Mouse (Mus musculus): ENCODE results near the gene Vps11.
"Not testable (repeated sequence)": the region's sequence is repeated elsewhere in the genome, so short reads cannot be mapped to it uniquely, and the experiment has no call there.

Vps11 gene

DNA sequence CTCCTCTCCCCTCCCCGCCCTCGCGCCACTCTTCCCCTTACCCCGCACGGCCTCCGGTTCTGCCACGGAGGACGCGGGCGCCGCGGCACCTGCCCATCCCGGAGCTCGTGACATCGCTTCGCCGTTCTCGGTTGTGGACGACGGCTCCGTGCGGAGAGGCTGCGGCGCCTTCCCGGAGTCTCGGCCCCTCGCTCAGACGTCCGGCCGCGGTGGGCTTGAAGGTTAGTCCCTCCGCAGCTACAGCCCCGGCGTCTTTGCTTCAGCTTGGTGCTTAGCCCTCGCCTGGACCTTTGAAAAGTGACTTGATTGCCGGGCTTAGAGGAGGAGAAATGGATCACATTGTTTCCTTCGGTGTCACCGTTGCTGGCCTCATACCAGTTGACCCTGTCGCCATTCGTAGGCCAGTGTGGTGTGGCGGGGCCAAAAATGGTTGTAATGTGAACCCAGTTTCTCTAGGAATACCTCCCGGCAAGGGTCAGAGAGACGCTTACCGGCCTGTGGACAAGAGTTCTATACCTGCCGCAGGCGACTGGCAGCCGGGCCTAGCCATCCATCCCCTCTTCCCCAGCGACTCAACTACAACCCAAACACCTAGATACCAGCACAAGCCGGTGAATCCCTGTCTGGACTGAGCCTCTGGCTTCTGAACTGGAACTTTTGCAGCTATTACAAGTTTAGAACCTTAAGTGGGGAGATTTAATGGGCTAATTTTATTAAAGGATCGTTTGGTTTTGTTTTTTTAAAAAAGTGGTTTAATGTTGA, 26.0 kb downstream of the Vps11 start:
- DNase-seq (ENCODE audit: low read depth, low spot score), result no peak

DNA sequence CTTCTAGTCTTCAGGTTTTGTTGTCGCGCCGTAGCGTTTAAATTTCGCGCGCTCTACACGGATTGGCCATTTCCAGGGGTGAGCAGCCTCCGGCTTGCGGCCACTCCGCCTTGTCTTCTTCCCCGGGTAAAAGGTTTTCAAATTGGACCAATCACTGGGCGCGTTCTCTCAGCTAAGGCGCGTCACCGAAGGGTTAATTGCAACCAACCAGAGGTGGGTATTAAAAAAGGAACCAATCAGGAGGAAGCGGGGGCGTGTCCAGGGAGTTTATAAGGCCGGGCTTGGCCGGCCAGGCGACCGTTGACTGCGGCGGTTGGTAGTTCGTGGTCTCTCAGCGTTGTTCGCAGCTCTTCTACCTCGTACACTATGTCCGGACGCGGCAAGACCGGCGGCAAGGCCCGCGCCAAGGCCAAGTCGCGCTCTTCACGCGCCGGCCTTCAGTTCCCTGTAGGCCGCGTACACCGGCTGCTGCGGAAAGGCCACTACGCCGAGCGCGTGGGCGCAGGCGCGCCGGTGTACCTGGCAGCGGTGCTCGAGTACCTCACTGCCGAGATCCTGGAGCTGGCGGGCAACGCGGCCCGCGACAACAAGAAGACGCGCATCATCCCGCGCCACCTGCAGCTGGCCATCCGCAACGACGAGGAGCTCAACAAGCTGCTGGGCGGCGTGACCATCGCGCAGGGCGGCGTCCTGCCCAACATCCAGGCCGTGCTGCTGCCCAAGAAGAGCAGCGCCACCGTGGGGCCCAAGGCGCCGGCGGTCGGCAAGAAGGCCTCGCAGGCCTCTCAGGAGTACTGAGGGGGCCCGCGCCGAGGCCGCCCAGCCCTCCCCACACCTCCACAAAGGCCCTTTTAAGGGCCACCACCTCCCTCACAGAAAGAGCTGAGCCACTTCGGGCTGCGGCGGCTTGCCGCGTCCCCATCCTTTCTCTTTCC, 26.8 kb downstream of the Vps11 start, which contains the start of gene H2afx:
TSS of gene H2afx (plus strand) at position 299 of the 935 bp plus-strand sequence.
- DNase-seq (ENCODE audit: low read depth, low spot score), result peak; percentile 100

DNA sequence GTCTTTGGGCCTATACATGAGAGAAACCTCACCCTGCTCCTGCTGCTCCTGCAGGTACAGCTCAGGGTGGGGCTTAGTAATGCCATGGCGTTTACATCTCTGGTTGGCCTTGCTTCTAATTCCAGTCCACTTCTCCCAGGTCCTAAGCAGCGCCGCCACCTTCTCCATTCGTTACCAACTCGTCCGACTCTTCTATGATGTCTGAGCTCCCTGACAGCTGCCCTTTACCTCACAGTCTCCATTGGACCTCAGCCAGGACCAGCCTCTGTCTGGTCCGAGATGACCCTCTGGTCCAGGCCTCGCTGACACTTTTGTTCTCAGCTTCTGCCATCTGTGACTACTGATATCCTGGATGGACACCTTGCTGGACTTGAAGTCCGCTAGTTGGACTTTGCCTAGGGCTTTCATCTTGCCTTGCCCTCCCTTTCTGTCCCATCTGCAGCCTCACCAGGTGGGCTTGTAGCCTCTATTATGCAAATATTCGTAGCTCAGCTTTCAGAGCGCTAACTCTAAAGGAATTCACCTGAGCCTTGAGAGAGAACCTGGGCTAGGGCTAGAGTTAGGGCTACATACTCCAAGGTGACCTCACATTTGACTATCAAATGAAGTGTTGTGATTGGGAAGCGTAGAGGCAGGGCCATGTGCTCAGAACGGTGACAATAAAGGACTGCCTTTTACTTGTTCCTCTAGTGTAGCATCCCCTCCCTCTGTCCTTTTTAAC, 28.4 kb downstream of the Vps11 start:
- no peak for DNase-seq (ENCODE audit: low read depth, low spot score)

DNA sequence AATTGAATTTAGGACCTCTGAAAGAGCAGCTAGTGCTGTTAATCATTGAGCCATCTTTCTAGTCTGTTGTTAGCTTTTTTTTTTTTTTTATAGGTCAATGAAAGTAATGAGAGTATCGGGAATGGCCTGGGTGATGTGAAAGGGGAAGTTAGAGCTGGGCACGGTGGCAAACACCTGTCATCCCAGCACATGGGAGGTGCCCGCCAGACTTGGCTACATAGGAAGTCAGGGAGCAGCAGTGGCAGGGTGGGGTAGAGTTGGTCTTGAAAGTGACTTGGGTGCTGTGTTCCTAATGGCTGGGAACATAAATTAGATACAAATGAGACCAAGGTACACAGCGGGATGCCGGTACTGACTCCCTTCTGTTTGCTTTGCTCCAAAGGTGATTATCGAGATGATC, 30.7 kb downstream of the Vps11 start:
- DNase-seq (ENCODE audit: low read depth, low spot score), result no peak

DNA sequence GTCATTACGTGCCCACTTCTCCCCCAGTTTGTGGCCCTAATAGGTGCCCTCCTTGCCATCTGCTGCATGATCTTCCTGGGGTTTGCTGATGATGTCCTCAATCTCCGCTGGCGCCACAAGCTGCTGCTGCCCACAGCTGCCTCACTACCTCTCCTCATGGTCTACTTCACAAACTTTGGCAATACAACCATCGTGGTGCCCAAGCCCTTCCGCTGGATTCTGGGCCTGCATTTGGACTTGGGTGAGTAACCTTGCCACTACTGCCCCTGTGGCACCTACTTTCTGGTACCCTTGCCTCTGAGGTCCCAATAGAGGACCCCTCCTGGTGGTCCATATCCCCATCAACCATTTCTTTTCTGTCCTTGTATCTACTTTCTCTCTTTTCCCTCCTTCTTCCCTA, 33.5 kb downstream of the Vps11 start:
- DNase-seq (ENCODE audit: low read depth, low spot score), result no peak

DNA sequence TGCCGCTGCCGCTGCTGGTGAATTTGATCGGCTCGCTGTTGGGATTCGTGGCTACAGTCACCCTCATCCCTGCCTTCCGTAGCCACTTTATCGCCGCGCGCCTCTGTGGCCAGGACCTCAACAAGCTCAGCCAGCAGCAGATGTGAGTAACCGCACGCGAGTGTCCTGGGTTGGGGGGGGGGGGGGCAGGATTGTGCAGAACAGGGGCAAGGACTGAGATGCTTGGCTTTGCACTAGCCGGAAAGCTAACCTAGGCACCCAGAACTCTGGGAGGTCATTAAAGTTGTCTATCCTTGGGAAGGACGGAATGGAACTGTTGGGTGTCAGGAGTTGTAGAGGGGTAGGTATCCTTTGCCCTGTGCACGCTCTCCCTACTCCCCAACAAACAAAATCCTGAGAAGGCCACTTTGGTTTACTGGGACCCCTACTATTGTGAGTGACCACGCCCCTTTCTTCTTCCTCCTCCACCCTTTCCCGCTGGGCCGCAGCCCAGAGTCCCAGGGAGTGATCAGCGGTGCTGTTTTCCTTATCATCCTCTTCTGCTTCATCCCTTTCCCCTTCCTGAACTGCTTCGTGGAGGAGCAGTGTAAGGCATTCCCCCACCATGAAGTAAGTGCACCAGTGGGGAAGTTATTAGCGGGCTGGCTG, 34.3 kb downstream of the Vps11 start:
- DNase-seq (ENCODE audit: low read depth, low spot score), result no peak

DNA sequence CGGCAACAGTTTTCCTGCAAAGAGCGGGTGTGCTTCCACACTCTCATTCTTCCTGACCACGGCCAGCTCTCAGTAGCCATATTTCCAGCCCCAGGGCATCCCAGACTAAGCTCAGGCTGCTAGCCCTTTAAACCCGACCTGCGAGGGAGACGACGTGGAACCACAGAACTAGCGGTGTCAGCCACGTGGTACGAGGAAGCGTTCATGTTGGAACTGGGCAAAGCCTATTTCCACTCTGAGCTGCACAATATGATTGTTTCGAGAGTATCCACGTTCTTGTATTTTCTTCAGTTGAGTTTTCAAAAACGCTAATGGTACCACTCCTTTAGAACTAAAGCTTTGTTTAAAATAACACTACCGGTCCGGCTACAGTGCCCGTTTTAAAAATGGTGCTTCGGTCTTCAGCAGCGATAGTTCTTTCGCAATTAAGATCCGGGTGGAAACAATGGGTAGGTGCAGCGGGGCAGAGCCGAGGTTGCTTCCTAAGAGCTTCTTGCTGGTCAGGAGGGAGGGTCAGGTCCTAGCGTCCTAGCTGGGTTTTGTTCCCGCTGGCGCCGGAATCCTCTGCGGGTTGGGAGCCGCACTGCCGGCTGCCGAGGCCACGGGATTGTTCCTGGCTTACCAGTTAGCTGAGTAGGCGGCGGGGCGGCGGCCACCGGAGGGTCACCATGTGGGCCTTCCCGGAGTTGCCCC, 35.0 kb downstream of the Vps11 start:
- DNase-seq (ENCODE audit: low read depth, low spot score), result peak; percentile 84

DNA sequence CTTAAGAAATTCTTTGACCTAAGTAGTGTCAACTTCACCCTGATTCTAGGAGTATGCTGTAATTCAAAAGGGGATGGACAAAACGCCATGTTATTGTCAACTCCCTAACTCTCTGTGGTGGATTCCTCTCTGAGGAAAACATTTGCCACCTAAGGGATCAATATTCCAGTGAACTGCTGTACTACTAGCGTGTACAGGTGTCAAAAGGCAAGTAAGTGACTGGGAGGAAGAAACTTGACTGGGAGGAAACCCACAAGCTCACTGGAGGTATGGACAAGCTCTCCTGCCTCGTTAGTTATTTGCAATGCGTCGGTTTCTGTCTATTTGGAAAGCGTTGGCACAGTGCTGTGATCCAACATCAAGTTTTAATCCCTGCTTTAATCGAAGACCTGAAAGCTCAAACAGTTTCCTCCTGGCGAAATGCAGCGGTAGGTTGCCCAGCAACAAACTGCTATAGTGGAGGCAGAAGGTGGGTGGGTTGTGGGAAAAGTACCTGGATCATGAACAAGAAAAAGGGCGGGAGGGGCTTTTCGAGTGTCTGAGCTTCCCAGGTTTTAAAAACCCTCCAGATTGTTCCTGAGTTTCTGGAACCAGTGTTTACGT, 35.6 kb downstream of the Vps11 start, which contains the start of gene Dpagt1:
TSS of gene Dpagt1 (plus strand) at position 252 of the 603 bp plus-strand sequence.
- peak; percentile 51 for DNase-seq (ENCODE audit: low read depth, low spot score)

DNA sequence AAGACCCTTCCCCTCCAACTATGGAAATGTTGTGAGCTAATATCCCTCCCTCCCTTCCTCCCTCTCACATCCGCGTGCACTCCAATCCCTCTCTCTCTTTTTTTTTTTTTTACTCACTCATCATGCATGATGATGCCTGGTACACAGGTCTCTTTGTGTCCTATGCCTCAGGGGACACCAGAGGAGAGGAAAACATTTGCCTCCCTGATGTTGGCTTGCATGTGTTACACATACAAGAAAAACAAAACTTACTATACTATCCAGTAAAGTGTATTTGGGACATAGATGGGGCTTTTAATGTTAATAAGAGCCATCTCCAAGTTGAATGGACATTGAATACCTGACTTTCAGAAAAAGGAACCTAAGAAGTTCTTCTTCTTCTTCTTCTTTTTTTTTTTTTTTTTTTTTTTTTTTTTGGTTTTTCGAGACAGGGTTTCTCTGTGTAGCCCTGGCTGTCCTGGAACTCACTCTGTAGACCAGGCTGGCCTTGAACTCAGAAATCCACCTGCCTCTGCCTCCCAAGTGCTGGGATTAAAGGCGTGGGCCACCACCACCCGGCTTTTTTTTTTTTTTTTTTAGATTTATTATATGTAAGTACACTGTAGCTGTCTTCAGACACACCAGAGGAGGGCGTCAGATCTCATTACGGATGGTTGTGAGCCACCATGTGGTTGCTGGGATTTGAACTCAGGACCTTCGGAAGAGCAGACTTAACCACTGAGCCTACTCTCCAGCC, 36.3 kb downstream of the Vps11 start:
- DNase-seq (ENCODE audit: low read depth, low spot score), result not testable (repeated sequence)

DNA sequence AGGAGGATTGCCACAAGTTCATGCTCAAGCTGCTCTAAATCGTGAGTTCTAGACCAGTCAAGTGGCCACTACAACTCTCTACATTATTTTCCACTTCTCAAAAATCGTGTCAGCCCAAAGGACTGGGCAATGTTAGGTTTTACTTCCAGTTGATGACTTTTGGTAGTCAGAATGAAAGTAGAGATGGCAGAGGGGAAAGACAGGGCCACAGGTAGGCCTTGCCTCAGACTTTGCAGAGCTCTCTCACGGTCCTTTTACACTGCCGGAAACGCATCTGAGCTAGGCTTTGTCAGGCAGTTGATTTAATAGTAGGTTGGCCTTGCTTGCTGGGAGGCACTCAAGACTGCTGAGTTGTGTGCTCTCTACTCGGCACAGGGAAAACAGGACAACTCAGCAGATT, 37.3 kb downstream of the Vps11 start:
- DNase-seq (ENCODE audit: low read depth, low spot score), result no peak

DNA sequence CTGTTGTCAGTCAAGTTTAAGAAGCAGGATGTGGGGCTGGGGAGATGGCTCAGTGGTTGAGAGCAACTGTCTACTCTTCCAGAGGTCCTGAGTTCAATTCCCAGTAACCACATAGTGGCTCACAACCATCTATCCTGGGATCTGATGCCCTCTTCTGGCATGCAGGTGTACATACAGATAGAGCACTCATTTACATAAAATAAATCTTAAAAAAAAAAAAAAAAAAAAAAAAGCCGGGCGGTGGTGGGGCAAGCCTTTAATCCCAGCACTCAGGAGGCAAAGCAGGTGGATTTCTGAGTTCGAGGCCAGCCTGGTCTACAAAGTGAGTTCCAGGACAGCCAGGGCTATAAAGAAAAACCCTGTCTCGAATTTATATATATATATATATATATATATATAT, 37.8 kb downstream of the Vps11 start:
- DNase-seq (ENCODE audit: low read depth, low spot score), result not testable (repeated sequence)

DNA sequence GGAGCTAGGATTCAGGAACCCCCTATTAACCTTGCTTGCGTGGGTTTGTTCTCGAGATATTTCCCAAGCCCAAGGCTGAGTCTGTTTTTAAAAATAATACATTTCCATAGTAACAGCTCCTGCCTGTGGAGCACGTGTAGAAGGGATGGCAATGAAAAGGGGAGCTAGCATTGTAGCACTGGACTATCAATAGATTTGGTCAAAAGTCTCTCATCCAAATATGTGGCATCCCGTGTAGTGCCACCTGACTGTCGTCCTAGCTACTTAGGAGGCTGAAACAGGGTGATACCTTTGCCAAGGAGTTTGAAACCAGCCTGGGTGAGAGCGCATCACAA, 40.7 kb downstream of the Vps11 start:
- DNase-seq (ENCODE audit: low read depth, low spot score), result no peak

DNA sequence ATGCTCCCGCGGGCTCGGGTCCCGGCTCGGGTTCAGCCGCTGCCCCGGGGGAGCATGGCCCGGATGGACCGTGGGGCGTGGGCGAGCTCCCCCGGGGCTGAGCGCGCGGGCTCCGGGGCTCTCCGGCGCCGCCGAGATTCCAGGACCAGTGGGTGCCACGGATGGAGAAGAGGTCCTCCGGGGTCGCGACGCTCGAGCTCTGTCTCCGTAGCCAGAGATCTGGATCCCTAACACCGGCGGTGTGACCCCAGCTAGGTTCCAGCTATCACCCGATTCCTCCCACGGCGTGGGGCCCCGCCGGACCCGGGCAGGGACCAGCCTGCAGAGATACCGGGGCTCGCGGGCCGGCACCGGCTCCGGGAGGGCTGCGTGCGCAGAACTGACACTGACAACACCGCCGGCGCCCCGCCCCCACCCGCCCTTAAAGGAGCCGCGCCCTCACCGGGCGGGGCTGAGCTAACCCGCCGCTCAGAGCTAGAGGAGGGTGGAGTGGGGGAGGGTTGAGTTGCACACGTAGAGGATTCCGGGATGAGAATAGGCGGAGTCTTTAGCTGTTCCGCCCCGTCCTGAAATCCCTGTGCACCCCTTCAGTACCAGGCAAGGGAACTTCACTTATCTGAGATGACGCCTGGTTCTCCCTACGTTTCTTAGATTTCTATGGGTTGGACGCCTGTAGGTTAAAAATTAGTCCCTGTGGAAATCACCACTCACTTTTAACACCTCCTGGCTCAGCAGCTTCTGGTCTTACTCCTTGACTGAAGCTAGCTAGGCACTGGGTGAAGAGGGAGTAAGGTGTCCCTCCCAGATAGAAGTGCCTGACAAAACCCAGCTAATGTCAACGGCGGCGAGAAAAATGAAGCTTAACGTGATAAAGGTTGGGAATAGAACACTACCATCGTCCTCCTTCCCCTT, 41.3 kb downstream of the Vps11 start, which contains the start of gene C2cd2l:
TSS of gene C2cd2l (minus strand) at position 399 of the 912 bp plus-strand sequence.
- DNase-seq (ENCODE audit: low read depth, low spot score), result peak; percentile 95

DNA sequence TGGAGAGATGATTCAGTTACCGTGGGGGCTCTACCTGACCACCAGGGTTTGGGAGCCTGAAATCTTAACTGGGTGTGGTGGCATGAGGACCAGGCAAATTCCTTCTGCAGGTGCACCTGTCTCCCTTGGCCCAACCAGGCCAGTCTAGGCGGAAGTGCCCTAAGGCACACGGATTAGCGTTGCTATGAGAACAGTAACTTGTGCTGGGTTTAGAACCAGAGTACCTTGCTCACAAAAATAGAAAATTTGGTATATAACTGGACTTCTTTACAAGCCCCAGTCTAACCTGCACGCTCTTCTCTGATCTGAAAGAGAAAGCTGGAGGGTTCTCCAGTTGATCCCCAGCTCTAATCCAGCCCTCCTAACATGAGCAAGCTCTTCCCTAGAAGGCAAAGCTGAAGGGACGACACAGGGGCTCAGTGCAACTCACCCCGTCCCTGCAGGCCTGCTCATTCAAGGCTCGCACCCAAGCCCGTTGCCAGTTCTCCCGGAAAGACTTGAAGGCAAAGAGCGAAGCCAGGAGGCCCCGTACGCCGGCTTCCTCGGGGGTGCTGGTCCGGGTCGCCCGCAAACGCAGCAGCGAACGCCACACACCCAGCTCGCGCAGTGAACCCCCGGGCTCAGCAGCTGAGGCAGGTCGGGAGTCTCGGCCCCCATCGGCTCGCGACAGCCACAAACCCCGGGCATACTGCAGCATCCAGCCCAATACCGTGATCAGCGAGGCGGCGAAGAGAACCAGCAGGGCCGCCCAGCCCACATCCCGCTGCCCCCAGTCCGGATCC, 42.2 kb downstream of the Vps11 start:
- no peak for DNase-seq (ENCODE audit: low read depth, low spot score)

DNA sequence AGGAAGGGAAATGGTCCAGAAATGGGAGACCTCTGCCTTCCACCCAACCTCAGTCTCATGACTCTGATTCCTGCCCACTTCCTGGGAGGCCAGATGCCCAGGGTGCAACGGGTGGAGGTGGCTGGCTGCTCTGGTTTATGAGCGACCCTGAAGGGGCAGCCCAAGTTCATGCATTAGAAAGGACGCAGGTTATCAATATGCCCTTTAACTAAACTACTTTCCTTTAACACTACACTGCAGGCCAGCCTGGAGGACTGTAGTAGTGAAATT, 42.7 kb downstream of the Vps11 start:
- DNase-seq (ENCODE audit: low read depth, low spot score), result no peak

DNA sequence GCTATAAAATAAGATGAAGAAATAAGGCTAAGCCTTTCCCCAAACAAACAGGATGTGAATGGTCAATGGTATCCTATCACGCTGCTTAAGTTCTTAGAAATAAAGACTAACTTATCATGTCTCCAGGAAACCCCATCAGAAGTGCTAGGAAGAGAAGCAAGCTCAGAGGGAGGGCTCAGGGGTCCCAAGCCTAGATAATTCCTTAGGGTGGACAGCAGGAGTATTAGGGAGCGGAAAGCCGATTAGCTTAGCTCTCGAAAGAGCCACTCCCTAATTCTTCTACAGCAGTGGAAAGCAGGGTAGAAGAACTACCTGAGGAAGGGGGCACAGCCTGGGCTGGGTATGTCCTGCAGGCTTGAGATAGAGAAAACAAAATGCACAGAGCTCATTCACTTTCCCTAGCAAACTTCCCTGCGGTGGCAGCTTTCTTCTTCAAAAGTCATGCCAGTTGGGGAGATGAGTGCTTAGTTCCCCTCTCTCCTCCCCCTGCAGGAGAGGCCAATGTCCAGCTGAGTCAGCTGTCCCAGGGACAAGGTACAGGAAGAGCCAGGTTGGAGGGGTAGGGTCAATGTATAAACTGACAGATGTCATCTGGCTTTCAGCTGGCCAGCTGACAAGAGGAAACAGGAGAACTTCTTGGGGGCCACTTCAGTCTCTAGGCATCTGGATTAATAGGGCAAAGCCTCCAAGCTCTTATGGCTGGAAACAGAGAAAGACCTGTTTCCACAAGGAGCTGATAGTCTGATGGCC, 43.2 kb downstream of the Vps11 start:
- DNase-seq (ENCODE audit: low read depth, low spot score), result no peak

DNA sequence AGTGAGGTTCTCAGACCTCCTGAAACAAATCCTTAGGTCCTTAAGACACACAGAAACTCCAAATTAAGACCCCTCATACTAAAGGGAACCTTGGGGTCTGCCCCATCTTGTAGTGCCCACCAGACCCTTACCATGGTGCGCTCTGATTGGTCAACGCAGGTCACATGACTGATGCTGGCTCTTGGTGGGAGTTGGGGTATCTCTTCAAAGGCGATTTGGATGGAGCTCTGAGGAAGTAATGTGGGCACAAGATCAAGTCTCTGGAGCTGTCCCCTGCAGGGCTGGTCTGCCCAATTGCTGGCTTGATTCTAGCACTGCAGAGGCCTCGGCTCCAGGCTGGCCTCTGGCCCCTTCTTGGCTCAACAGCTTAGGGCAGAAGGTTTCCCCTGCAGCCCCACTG, 44.0 kb downstream of the Vps11 start:
- no peak for DNase-seq (ENCODE audit: low read depth, low spot score)

Measured in forelimb bud, embryonic 11.5 days (tissue).